In genomic region chr2:77163381-77163780, GRCm38 (mm10) we compare ENCODE assay signal across 14 mouse cellular contexts.
"Had no signal": no experiment of that assay in that cellular context is flagged by ENCODE, and none has a peak within 500 bp of the region (broad histone marks: within the 10 kb centered on the region; RNA-seq: fewer than 3 reads in every experiment).

No protein-coding gene starts in this region.

- H3K4me1 ChIP-seq: limb, embryonic 15.5 days; midbrain, embryonic 10.5 days; stomach, embryonic 15.5 days had no signal

- H3K4me2 ChIP-seq: limb, embryonic 15.5 days; stomach, embryonic 15.5 days had no signal

- H3K27me3 ChIP-seq: limb, embryonic 15.5 days; stomach, embryonic 15.5 days had no signal

- ATAC-seq: inflammation-experienced regulatory T-cells, adult 6 months; intestine, postnatal 0 days; midbrain, embryonic 16.5 days had no signal

- H3K9me3 ChIP-seq: limb, embryonic 15.5 days; midbrain, embryonic 10.5 days; stomach, embryonic 15.5 days had no signal

- H3K36me3 ChIP-seq: limb, embryonic 15.5 days; midbrain, embryonic 10.5 days; stomach, embryonic 15.5 days had no signal

- H3K27ac ChIP-seq: limb, embryonic 15.5 days; liver, embryonic 14.5 days; midbrain, embryonic 10.5 days; stomach, embryonic 15.5 days had no signal

- H3K9ac ChIP-seq: limb, embryonic 15.5 days; liver, embryonic 14.5 days; stomach, embryonic 15.5 days had no signal

- DNase-seq: layer of hippocampus, adult 9-11 months; layer of hippocampus, postnatal 36 days; lung, adult 18-20 months; lung, postnatal 4 days; right cerebral cortex, postnatal 14 days; thymus, adult 2 months; thymus, postnatal 25 days had no signal

- H3K4me3 ChIP-seq: limb, embryonic 15.5 days; midbrain, embryonic 10.5 days; stomach, embryonic 15.5 days had no signal
